Mouse (Mus musculus) thymus, postnatal 14 days (tissue): ENCODE data around the gene Pramef12.
"Not testable (repeated sequence)": the region's sequence is repeated elsewhere in the genome, so short reads cannot be mapped to it uniquely, and the experiment has no call there.

Experiments
- DNase-seq: peaks from one replicate; pipeline ENCODE4 v3.0.0; 2021

Gene Pramef12

DNA sequence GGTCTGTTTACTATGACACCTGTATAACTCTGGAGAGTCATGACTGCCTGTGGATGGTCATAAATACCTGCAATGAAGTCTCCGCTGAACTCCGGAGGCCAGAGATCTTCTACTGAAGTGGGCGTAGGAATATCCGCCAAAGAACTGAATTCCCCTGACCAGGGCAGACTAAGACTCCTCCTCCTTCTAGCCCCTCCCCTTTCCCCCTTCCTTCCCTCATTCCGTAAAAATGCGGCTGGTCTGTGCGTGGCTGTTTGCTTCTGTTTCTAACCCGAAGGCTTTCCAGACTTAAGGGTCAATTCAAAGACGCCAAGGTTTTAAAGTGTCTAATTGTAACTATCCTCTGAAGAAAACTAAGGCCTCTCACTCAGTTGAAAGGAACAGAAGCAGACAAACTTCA, at the start of gene Pramef12:
Gene Pramef12 (minus strand): TSS at position 175 of the 400 bp plus-strand sequence.
- no peak for DNase-seq

DNA sequence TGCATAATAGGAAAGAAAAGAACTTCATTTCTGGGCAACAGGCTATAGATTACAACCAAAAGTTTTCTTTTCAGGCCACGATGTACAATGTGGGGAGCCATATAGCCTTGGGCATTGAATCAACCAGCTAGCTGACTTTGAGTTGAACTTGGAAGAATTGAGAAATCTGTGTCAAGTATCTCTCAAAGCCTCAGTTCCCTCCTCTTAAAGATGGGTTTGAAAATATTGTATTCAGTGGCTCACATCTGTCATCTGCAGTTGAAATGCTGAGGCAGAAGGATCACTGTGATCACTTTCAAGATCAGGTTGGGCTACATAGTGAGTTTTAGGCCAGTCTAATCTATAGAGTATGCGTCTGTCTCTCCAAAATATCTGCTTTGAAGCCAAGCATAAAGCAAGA, 45.0 kb upstream of the Pramef12 start, which contains the start of gene Gm9944:
Gene Gm9944 (minus strand): TSS at position 101 of the 400 bp plus-strand sequence.
- no peak for DNase-seq

DNA sequence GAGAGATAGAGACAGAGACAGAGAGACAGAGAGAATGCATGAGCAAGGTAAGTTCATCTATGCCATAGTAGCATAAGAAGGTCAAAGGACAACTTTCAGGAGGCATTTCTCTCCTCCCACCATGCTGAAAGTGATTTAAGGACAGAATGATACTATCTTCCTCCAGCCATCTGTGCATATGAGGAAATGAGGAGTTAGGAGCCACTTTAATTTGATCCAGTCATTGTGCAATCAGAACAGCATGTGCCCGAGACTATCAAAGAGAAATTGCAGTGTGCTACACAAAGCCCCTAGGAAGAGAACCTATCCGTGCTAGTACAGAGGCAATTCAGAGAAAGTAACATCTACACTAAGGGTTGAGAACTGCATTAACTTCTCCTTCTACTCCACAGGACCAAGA, 40.3 kb upstream of the Pramef12 start:
- DNase-seq, result no peak

DNA sequence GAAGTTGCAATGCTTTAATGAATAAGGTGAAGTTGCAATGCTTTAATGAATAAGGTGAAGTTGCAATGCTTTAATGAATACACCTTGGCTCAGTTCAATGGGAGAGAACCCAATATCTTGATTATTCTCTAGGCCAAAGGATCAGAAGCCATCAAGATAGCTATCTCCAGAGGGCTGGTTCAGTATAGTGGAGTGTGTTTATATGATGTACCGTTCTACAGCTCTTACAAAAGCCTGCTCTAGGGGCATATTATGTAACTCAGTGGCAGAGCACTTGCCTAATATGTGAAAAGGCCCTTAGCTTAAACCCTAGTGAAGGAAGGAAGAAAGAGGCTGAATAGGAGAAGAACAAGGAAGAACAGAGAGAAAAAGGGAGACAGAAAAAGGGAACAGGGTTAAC, 33.3 kb upstream of the Pramef12 start:
- DNase-seq, result no peak

GRCm38 (mm10) chr4:144441095-144441494, 32.8 kb upstream of the Pramef12 start:
- DNase-seq, result no peak

GRCm38 (mm10) chr4:144438672-144439071, 30.4 kb upstream of the Pramef12 start, which contains the start of gene 1700012P22Rik:
1700012P22Rik (minus strand) TSS chr4:144438772.
- DNase-seq, result no peak

- DNase-seq, result no peak
Observed at GRCm38 (mm10) chr4:144433216-144433615, 25.0 kb upstream of the Pramef12 start.

GRCm38 (mm10) chr4:144430723-144431122, 22.5 kb upstream of the Pramef12 start:
- no peak for DNase-seq

DNA sequence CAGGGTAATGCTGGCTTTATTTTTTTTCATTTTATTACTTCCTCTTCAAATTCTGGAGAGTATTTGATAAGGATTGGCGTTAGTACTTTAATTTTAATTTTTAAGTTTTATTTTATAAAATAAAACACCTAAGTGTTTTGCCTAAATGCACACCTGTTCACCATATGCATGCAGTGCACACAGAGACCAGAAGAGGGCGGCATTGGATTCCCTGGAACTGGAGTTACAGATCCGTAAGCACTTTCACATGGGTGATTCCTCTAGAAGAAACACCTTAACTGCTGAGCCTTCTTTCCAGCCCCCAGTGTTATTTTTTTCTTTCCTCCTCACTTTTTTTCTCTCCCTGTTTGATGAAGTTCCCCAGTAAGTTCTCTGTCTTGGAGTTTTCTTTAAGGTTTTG, 20.6 kb upstream of the Pramef12 start:
- peak; percentile 30 for DNase-seq

DNA sequence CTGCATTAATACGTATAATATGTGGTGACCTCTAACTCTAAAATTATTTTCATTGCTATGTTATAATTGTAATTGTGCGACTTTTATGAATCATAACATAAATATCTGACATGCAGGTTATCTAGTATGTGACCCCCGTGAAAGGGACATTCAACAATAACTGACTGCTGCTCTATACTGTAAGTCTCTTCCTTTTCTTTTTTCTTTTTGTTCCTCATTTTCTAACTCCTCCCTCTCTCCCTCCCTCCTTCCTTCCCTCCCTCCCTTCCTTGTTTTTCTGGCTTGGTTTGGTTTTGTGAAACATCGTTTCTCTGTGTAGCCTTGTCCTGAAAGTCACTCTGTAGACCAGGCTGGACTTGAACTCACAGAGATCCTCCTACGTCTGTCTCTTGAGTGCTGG, 16.3 kb upstream of the Pramef12 start:
- DNase-seq, result no peak

DNA sequence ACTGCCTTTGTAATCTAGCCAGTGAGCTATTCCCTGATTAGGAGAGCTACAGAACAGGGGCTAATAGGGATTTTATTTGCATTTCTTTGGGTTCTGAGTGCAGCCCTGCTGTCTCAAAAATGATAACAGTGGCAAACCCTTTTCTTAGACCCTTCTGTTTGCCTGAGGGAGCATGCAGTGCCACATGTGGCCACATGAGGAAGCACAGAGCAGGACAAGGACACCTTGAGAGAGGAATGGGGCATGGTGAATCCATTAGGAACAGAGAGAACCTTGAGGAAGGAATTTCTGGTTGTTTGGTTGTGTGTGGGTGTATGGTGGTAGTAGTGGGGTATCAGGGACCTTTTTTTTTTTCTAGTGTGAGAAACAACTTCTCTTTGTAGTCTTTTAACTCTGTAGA, 12.4 kb upstream of the Pramef12 start:
- DNase-seq, result no peak

GRCm38 (mm10) chr4:144406261-144406660, 2.0 kb downstream of the Pramef12 start:
- no peak for DNase-seq

GRCm38 (mm10) chr4:144404456-144405086, 3.7 kb downstream of the Pramef12 start:
- peak; percentile 6 for DNase-seq

DNA sequence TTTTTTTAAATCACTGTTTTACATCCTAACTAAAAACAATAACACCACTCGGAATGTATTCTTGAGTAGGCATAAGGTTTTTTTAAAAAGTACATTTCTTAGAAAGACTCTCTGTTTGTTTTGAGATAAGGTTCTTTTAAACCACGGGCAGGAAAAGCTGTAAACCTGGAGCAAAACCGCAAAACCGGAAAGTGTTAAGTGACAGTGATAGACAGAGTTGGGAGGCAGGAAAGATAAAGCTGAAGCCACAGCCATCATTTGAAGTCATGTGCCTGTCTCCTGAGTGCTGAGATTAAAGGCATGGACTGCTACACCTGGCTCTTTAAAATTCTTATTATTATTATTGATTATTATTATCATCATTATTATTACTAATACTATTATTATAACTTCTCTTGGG, 5.6 kb downstream of the Pramef12 start:
- DNase-seq, result no peak

DNA sequence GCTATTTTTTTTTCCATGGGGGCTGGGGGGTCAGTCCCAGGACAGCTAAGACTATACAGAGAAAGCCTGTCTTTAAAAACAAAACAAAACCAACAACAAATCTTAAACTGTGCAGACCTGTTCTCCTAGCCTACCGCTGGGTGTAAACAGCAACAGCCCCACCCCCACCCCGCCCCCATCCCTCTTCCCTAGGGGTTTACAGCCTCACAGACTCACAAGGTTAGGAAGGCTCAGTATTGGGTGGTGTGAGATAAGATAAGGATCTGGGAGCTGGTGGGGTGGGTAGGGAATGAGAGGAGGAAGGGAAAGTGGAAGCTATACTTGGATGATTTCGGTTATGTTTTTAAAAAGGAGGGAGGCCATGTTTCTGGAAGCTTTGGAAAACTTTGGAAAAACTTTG, 11.9 kb downstream of the Pramef12 start:
- no peak for DNase-seq

GRCm38 (mm10) chr4:144377911-144378310, 30.4 kb downstream of the Pramef12 start, which contains the start of gene Pramef20:
Pramef20 (minus strand) TSS chr4:144377933.
- DNase-seq, result no peak

- DNase-seq, result not testable (repeated sequence)
Observed at GRCm38 (mm10) chr4:144357642-144358041, 50.6 kb downstream of the Pramef12 start, which contains the start of gene Gm13119. Gm13119 (plus strand) TSS chr4:144357942.
